Mouse (Mus musculus): ENCODE data around the gene Gm28710. TPM values are rescaled to one million over a fixed set of nuclear protein-coding genes. Genes with fewer than 3 reads are reported as not detected.
A peak's percentile ranks its signal among the peaks of the same experiment; 100 is the strongest.

Gene Gm28710
- total RNA-seq, 1 experiment = not detected

DNA sequence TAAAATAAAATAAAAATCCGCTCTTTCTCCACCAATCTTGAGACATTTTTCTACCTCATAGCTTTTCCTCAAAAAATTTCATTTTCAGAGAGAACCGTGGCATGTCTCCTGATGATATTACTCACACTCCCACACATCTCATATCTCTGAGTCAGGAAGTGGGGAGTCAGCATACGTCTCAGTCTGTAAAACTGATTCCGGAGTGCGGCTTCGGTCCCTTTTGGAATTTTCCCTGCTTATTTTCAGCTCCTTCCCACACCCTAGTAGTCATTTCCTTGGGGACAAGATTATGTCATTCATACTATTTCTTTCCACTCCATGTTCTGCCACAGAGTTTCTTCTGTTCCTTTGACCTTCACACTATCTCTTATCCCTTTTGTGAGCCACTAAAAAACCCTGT is 3.4 kb downstream of the Gm28710 start:
- in situ Hi-C loops (cut with MboI; ENCODE audit: low sequenced_read_pairs in 2 of 2, unreplicated experiment in 2 of 2) = no loop called here
- no peak for TF ChIP-seq HCFC1 (IDR thresholded peaks at IDR 0.05; ENCODE audit: borderline replicate concordance, insufficient read depth, low read length)
- TF ChIP-seq ZC3H11A (IDR thresholded peaks at IDR 0.05; ENCODE audit: borderline replicate concordance, low read depth, low read length) = no peak
- TF ChIP-seq MAFK (IDR thresholded peaks at IDR 0.05; ENCODE audit: insufficient read depth, low read depth, low read length) = no peak
- TF ChIP-seq ZNF384 (IDR thresholded peaks at IDR 0.05; ENCODE audit: low read depth, low read length) = no peak
- no peak for TF ChIP-seq CHD2 (IDR thresholded peaks at IDR 0.05; ENCODE audit: low read depth, low read length)
- H3K36me3 ChIP-seq (ENCODE audit: control insufficient read depth, insufficient read depth, low read length, poor library complexity, severe bottlenecking) = no peaks in the 10 kb centered on the region
- no peak overlapping the region for H3K27ac ChIP-seq (ENCODE audit: insufficient read depth, low read depth, low read length, poor library complexity, severe bottlenecking)
- H3K9me3 ChIP-seq (ENCODE audit: control insufficient read depth, insufficient read depth, low read depth, low read length) = no peaks in the 10 kb centered on the region
- no peak overlapping the region for H3K4me3 ChIP-seq (ENCODE audit: insufficient read depth in 1 of 2, low read depth in 1 of 2, low read length in 2 of 2, poor library complexity in 1 of 2, severe bottlenecking in 1 of 2)
- H3K9ac ChIP-seq (ENCODE audit: insufficient read depth, low read depth, low read length, poor library complexity, severe bottlenecking) = no peak overlapping the region
- no peak for DNase-seq (ENCODE audit: low read depth, low spot score)
- H3K4me1 ChIP-seq (ENCODE audit: control insufficient read depth in 2 of 2, insufficient read depth in 2 of 2, low read length in 2 of 2, poor library complexity in 1 of 2) = no peaks in the 10 kb centered on the region

DNA sequence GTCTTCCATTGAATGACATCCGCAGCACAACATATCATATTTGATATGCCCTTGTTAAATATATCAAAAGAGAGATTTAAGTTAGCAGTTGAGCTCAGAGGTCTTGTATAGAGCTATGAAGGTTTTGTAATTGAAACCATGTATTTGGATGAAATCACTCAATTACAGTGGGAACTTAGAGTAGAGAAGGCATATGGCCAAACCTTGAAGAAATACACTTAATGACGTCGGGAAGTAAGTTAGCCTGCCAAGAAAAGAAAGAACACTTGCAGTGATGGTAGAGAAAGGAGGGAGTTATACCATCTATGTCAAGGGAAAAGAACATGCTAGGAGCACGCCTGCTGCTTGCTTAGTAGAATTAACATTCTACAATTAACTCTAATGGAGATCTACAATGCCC is 11.1 kb downstream of the Gm28710 start:
- H3K4me3 ChIP-seq (ENCODE audit: insufficient read depth in 1 of 2, low read depth in 1 of 2, low read length in 2 of 2, poor library complexity in 1 of 2, severe bottlenecking in 1 of 2) = no peak overlapping the region
- no peak overlapping the region for H3K9ac ChIP-seq (ENCODE audit: insufficient read depth, low read depth, low read length, poor library complexity, severe bottlenecking)
- no peak overlapping the region for H3K27ac ChIP-seq (ENCODE audit: insufficient read depth, low read depth, low read length, poor library complexity, severe bottlenecking)
- DNase-seq (ENCODE audit: low read depth, low spot score) = no peak
- TF ChIP-seq CHD2 (IDR thresholded peaks at IDR 0.05; ENCODE audit: low read depth, low read length) = no peak
- no peak for TF ChIP-seq ZNF384 (IDR thresholded peaks at IDR 0.05; ENCODE audit: low read depth, low read length)
- in situ Hi-C loops (cut with MboI; ENCODE audit: low sequenced_read_pairs in 2 of 2, unreplicated experiment in 2 of 2) = no loop called here
- H3K36me3 ChIP-seq (ENCODE audit: control insufficient read depth, insufficient read depth, low read length, poor library complexity, severe bottlenecking) = no peaks in the 10 kb centered on the region
- no peaks in the 10 kb centered on the region for H3K4me1 ChIP-seq (ENCODE audit: control insufficient read depth in 2 of 2, insufficient read depth in 2 of 2, low read length in 2 of 2, poor library complexity in 1 of 2)
- no peaks in the 10 kb centered on the region for H3K9me3 ChIP-seq (ENCODE audit: control insufficient read depth, insufficient read depth, low read depth, low read length)

- H3K27ac ChIP-seq (ENCODE audit: insufficient read depth, low read depth, low read length, poor library complexity, severe bottlenecking) = no peak overlapping the region; the same call in 1 of the 2 replicates
- no peak overlapping the region for H3K4me3 ChIP-seq (ENCODE audit: insufficient read depth in 1 of 2, low read depth in 1 of 2, low read length in 2 of 2, poor library complexity in 1 of 2, severe bottlenecking in 1 of 2)
- TF ChIP-seq CHD2 (IDR thresholded peaks at IDR 0.05; ENCODE audit: low read depth, low read length) = 0 out of 2 replicates have a peak, but pooled peaks have one; percentile 37
- TF ChIP-seq MAFK (IDR thresholded peaks at IDR 0.05; ENCODE audit: insufficient read depth, low read depth, low read length) = no peak
- TF ChIP-seq HCFC1 (IDR thresholded peaks at IDR 0.05; ENCODE audit: borderline replicate concordance, insufficient read depth, low read length) = no peak
- no peaks in the 10 kb centered on the region for H3K9me3 ChIP-seq (ENCODE audit: control insufficient read depth, insufficient read depth, low read depth, low read length)
- H3K4me1 ChIP-seq (ENCODE audit: control insufficient read depth in 2 of 2, insufficient read depth in 2 of 2, low read length in 2 of 2, poor library complexity in 1 of 2) = peaks cover 0 to 3% of the 10 kb centered on the region in 2 experiments; a peak in 3 of 4 replicates
- no peak overlapping the region for H3K9ac ChIP-seq (ENCODE audit: insufficient read depth, low read depth, low read length, poor library complexity, severe bottlenecking)
- in situ Hi-C loops (cut with MboI; ENCODE audit: low sequenced_read_pairs in 2 of 2, unreplicated experiment in 2 of 2) = no loop called here
- DNase-seq (ENCODE audit: low read depth, low spot score) = peak; percentile 47
- H3K36me3 ChIP-seq (ENCODE audit: control insufficient read depth, insufficient read depth, low read length, poor library complexity, severe bottlenecking) = no peaks in the 10 kb centered on the region
Observed at GRCm38 (mm10) chr5:16838991-16839390, 47.4 kb downstream of the Gm28710 start.

DNA sequence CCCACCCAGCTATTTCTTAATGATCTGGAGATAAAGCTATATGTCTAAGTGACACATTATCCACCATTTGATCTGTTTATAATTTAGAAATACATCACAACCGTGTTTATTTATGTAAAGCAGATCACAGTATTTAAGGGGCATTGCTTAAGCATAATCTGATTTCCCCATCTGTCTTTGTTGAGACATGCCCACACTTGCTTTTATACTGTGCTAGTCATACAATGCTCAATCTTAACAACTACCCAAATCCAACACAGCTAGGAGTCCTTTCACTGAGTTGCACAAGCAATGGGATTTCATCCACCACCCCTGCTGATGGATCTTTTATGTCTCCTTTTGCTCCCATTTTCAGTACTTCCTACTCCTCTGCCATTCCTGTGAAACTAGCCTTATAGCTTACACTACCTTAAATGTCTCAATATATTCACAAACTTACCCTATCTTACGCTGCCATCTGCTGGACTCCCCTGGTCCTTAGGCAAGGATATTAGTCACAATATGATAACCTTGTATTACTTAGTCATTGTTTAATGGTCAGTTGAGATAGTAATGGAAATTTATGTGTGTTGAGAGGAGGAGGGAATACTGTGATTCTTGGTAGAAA is 77.8 kb downstream of the Gm28710 start:
- no peak overlapping the region for H3K4me3 ChIP-seq (ENCODE audit: insufficient read depth in 1 of 2, low read depth in 1 of 2, low read length in 2 of 2, poor library complexity in 1 of 2, severe bottlenecking in 1 of 2)
- no peaks in the 10 kb centered on the region for H3K9me3 ChIP-seq (ENCODE audit: control insufficient read depth, insufficient read depth, low read depth, low read length)
- no peak overlapping the region for H3K9ac ChIP-seq (ENCODE audit: insufficient read depth, low read depth, low read length, poor library complexity, severe bottlenecking)
- in situ Hi-C loops (cut with MboI; ENCODE audit: low sequenced_read_pairs in 2 of 2, unreplicated experiment in 2 of 2) = loop anchor here in 1 of 2 experiments (25.0 kb wide), 1 partner anchor 557 kb away; no protein-coding TSS in a partner anchor
- TF ChIP-seq HCFC1 (IDR thresholded peaks at IDR 0.05; ENCODE audit: borderline replicate concordance, insufficient read depth, low read length) (no peak), ZC3H11A (IDR thresholded peaks at IDR 0.05; ENCODE audit: borderline replicate concordance, low read depth, low read length) (peak; percentile 58; the same call in 1 of the 2 replicates)
- DNase-seq (ENCODE audit: low read depth, low spot score) = peak; percentile 51
- no peaks in the 10 kb centered on the region for H3K4me1 ChIP-seq (ENCODE audit: control insufficient read depth in 2 of 2, insufficient read depth in 2 of 2, low read length in 2 of 2, poor library complexity in 1 of 2)
- no peaks in the 10 kb centered on the region for H3K36me3 ChIP-seq (ENCODE audit: control insufficient read depth, insufficient read depth, low read length, poor library complexity, severe bottlenecking)
- no peak overlapping the region for H3K27ac ChIP-seq (ENCODE audit: insufficient read depth, low read depth, low read length, poor library complexity, severe bottlenecking)

GRCm38 (mm10) chr5:16894161-16894560 is 102.6 kb downstream of the Gm28710 start:
- Histone ChIP-seq H3K9ac (ENCODE audit: insufficient read depth, low read depth, low read length, poor library complexity, severe bottlenecking) (no peak overlapping the region), H3K4me3 (ENCODE audit: insufficient read depth in 1 of 2, low read depth in 1 of 2, low read length in 2 of 2, poor library complexity in 1 of 2, severe bottlenecking in 1 of 2) (no peak overlapping the region), H3K27ac (ENCODE audit: insufficient read depth, low read depth, low read length, poor library complexity, severe bottlenecking) (no peak overlapping the region), H3K4me1 (ENCODE audit: control insufficient read depth in 2 of 2, insufficient read depth in 2 of 2, low read length in 2 of 2, poor library complexity in 1 of 2) (no peaks in the 10 kb centered on the region), H3K9me3 (ENCODE audit: control insufficient read depth, insufficient read depth, low read depth, low read length) (no peaks in the 10 kb centered on the region), H3K36me3 (ENCODE audit: control insufficient read depth, insufficient read depth, low read length, poor library complexity, severe bottlenecking) (no peaks in the 10 kb centered on the region)
- TF ChIP-seq MAFK (IDR thresholded peaks at IDR 0.05; ENCODE audit: insufficient read depth, low read depth, low read length) = no peak
- TF ChIP-seq CHD2 (IDR thresholded peaks at IDR 0.05; ENCODE audit: low read depth, low read length) = no peak
- no peak for TF ChIP-seq ZNF384 (IDR thresholded peaks at IDR 0.05; ENCODE audit: low read depth, low read length)
- TF ChIP-seq ZC3H11A (IDR thresholded peaks at IDR 0.05; ENCODE audit: borderline replicate concordance, low read depth, low read length) = no peak
- TF ChIP-seq HCFC1 (IDR thresholded peaks at IDR 0.05; ENCODE audit: borderline replicate concordance, insufficient read depth, low read length) = no peak
- in situ Hi-C loops (cut with MboI; ENCODE audit: low sequenced_read_pairs in 2 of 2, unreplicated experiment in 2 of 2) = loop anchor here in 1 of 2 experiments (25.0 kb wide), 1 partner anchor 582 kb away; no protein-coding TSS in a partner anchor
- DNase-seq (ENCODE audit: low read depth, low spot score) = no peak

All from ES-E14 (cell line).